ENCODE assay signal across 9 mouse cellular contexts in genomic region chr1:45501437-45501836, GRCm38 (mm10). TPM values are rescaled to one million over a fixed set of nuclear protein-coding genes. Genes with fewer than 3 reads are reported as not detected.
DNase-seq lines count a peak whose midpoint lies in the region; ATAC-seq lines count a peak whose summit lies in the region.
"Had no signal": no experiment of that assay in that cellular context is flagged by ENCODE, and none has a peak within 500 bp of the region (broad histone marks: within the 10 kb centered on the region; RNA-seq: fewer than 3 reads in every experiment).

No protein-coding gene starts in this region.

- ATAC-seq in limb, embryonic 15.5 days (ENCODE audit: insufficient number of reproducible peaks, low FRiP score, low TSS enrichment, low read depth): no peak
- ATAC-seq in erythroblast, adult 5-6 weeks (replicated peaks; ENCODE audit: low FRiP score, poor library complexity, severe bottlenecking): no peak

- H3K4me3 ChIP-seq in limb, embryonic 15.5 days: peak overlapping the region; percentile 57

- DNase-seq in embryo, embryonic 10.5 days (ENCODE audit: low spot score): peak; percentile 34
- DNase-seq in embryo, embryonic 10 days (ENCODE audit: low spot score): no peak
- DNase-seq in retina, embryonic 14.5 days (ENCODE audit: low spot score): peak; percentile 31
- no peak for DNase-seq in retina, postnatal 1 day
- no peak for DNase-seq in layer of hippocampus, adult 9-10 months (ENCODE audit: low spot score)
- DNase-seq in cerebellum, postnatal 14 days: no peak

- H3K9me3 ChIP-seq in limb, embryonic 15.5 days: no peaks in the 10 kb centered on the region

- no peaks in the 10 kb centered on the region for H3K36me3 ChIP-seq in limb, embryonic 15.5 days

- H3K27me3 ChIP-seq in limb, embryonic 15.5 days: no peaks in the 10 kb centered on the region

- H3K9ac ChIP-seq in limb, embryonic 15.5 days: peak overlapping the region; percentile 66

- peaks cover 9% of the 10 kb centered on the region for H3K4me1 ChIP-seq in limb, embryonic 15.5 days

- H3K4me2 ChIP-seq in limb, embryonic 15.5 days: peak overlapping the region; percentile 42

- WGBS in limb, embryonic 15.5 days: 20% methylated on average over 6 of the region's 6 CpGs

- H3K27ac ChIP-seq in limb, embryonic 15.5 days: peak overlapping the region; percentile 96

RNA-seq across cellular contexts. Expression of gene Col5a2, which starts 1.6 kb away (rescaled TPM):
- 220 and 223 TPM in 2 replicates for polyA plus RNA-seq in limb, embryonic 15.5 days (2015; fragmentation: Nextera tagmentation; extraction: Ambion mirVana)
- total RNA-seq in erythroblast, adult 5-6 weeks (2015; ENCODE audit: low replicate concordance): 0.21 TPM in 1 of 2 replicates, not detected in the other
- total RNA-seq in erythroblast, adult 5-6 weeks (2017; ENCODE audit: low replicate concordance): 0.17 TPM in 1 of 2 replicates, not detected in the other
- total RNA-seq: neutrophil, adult 5-6 weeks had no signal

Comparison
In these comparisons a context has a peak if more than half of its experiments do, and no peak if none do; other contexts are left out.
1. DNase-seq: peak in embryo, embryonic 10.5 days (single experiment) and retina, embryonic 14.5 days (single experiment); none in embryo, embryonic 10 days (single experiment), retina, postnatal 1 day (single experiment), layer of hippocampus, adult 9-10 months (single experiment) and cerebellum, postnatal 14 days (0 of 2).